Mouse (Mus musculus): ENCODE measurements around the gene Slc35f1.

GRCm38 (mm10) chr10:53150916-53151315 is 460.6 kb downstream of the Slc35f1 start:
- TF ChIP-seq CTCF (IDR thresholded peaks at IDR 0.05; ENCODE audit: low read depth) (no peak), EP300 (IDR thresholded peaks at IDR 0.05; ENCODE audit: low read depth) (no peak)

Measured in liver, postnatal 0 days (tissue).